Mouse (Mus musculus) hindbrain, postnatal 0 days (tissue): ENCODE measurements around the gene Pls3. TPM values are rescaled to one million over a fixed set of nuclear protein-coding genes. Genes with fewer than 3 reads are reported as not detected.

Source experiments
- ATAC-seq: fragments of 200-750 bp; cut with Nextera tagmentation; 2 replicates; pipeline ENCODE4 v1.8.0; 2017; ENCODE audit warnings: mild to moderate bottlenecking, moderate TSS enrichment, moderate library complexity
- DNase-seq: peaks from one replicate; pipeline ENCODE4 v3.0.0-alpha.2; 2015; ENCODE audit warnings: low spot score
- H3K27ac ChIP-seq: fragments of 300-500 bp; sonication (generic); 2 replicates; pipeline ENCODE4 v1.5.1; 2014; ENCODE audit warnings: mild to moderate bottlenecking
- H3K27me3 ChIP-seq: fragments of 300-500 bp; sonication (generic); 2 replicates; pipeline ENCODE4 v1.6.1; 2014; ENCODE audit warnings: low read length, mixed read lengths; ENCODE audit not compliant: insufficient read depth
- H3K36me3 ChIP-seq: fragments of 300-500 bp; sonication (generic); 2 replicates; pipeline ENCODE4 v1.6.1; 2014; ENCODE audit warnings: low read length, mixed read lengths; ENCODE audit not compliant: insufficient read depth
- H3K4me1 ChIP-seq: fragments of 300-500 bp; sonication (generic); 2 replicates; pipeline ENCODE4 v1.6.1; 2014; ENCODE audit warnings: antibody characterized with exemption, low read length, mixed read lengths; ENCODE audit not compliant: insufficient read depth
- H3K4me2 ChIP-seq: fragments of 300-500 bp; sonication (generic); 2 replicates; pipeline ENCODE4 v1.6.1; 2014; ENCODE audit warnings: low read depth, mild to moderate bottlenecking, low read length, moderate library complexity, mixed read lengths
- H3K4me3 ChIP-seq: fragments of 300-500 bp; sonication (generic); 2 replicates; pipeline ENCODE4 v1.5.1; 2014; ENCODE audit warnings: low read length
- H3K9ac ChIP-seq: fragments of 300-500 bp; sonication (generic); replicated peaks from 2 replicates; pipeline ENCODE4 v1.6.1; 2014; ENCODE audit warnings: mild to moderate bottlenecking, low read length, moderate library complexity, mixed read lengths
- H3K9me3 ChIP-seq: fragments of 300-500 bp; sonication (generic); 2 replicates; pipeline ENCODE4 v1.6.1; 2016; ENCODE audit warnings: low read length, mixed read lengths
- CTCF ChIP-seq: IDR thresholded peaks from 2 replicates; pipeline ENCODE4 v1.5.1; 2016; ENCODE audit warnings: antibody characterized with exemption, control low read depth, low read depth
- WGBS: fragments of 180-500 bp; shearing (Covaris S2); extraction: QIAGEN DNeasy Blood & Tissue Kit; methylation state at CpG from one replicate; pipeline ENCODE4 v1.1.7; 2014; 5-methylcytosine and 5-hydroxymethylcytosine counted together
- polyA plus RNA-seq: library from polyadenylated mRNA; unstranded; fragments of >200 nt; fragmentation: Nextera tagmentation; extraction: Ambion mirVana; gene quantifications from 2 replicates; pipeline ENCODE4 v1.2.1, GENCODE M21; 2015
- total RNA-seq: library from RNA; depleted of rRNA; stranded (reverse); fragments of >200 nt; gene quantifications from 2 replicates; pipeline ENCODE4 v1.2.3, GENCODE M21; 2014

Pls3 gene
- total and polyA plus RNA-seq, 2 experiments from 2014 or later = 18.7 to 41.8 TPM

- no peaks in the 10 kb centered on the region for H3K27me3 ChIP-seq
- H3K9me3 ChIP-seq = no peaks in the 10 kb centered on the region
- no peak overlapping the region for H3K9ac ChIP-seq
- H3K36me3 ChIP-seq = no peaks in the 10 kb centered on the region
- no peaks in the 10 kb centered on the region for H3K4me1 ChIP-seq
- no peak for DNase-seq
- no peak overlapping the region for H3K4me2 ChIP-seq
- WGBS = 91% methylated on average over 3 of the region's 3 CpGs
- no peak for ATAC-seq
- no peak overlapping the region for H3K27ac ChIP-seq
- no peak for TF ChIP-seq CTCF
- no peak overlapping the region for H3K4me3 ChIP-seq
Measured at GRCm38 (mm10) chrX:75861715-75862114, 13.3 kb downstream of the Pls3 start.

GRCm38 (mm10) chrX:75854294-75854693 is 20.7 kb downstream of the Pls3 start:
- H3K27ac ChIP-seq = no peak overlapping the region
- no peaks in the 10 kb centered on the region for H3K27me3 ChIP-seq
- H3K4me2 ChIP-seq = no peak overlapping the region
- H3K4me3 ChIP-seq = no peak overlapping the region
- H3K9ac ChIP-seq = no peak overlapping the region
- H3K9me3 ChIP-seq = no peaks in the 10 kb centered on the region
- no peaks in the 10 kb centered on the region for H3K36me3 ChIP-seq
- no peak for TF ChIP-seq CTCF
- DNase-seq = no peak
- no peaks in the 10 kb centered on the region for H3K4me1 ChIP-seq
- 91% methylated on average over 3 of the region's 3 CpGs for WGBS
- ATAC-seq = no peak

GRCm38 (mm10) chrX:75844290-75844689 is 30.7 kb downstream of the Pls3 start:
- Histone ChIP-seq H3K27ac (no peak overlapping the region), H3K4me3 (no peak overlapping the region)
- WGBS = 77% methylated on average over 4 of the region's 4 CpGs

GRCm38 (mm10) chrX:75842835-75843234 is 32.1 kb downstream of the Pls3 start:
- 73% methylated on average over 9 of the region's 9 CpGs for whole genome bisulfite sequencing
- no peaks in the 10 kb centered on the region for H3K36me3 ChIP-seq
- H3K9me3 ChIP-seq = no peaks in the 10 kb centered on the region
- no peaks in the 10 kb centered on the region for H3K4me1 ChIP-seq
- no peak overlapping the region for H3K4me2 ChIP-seq
- no peak for TF ChIP-seq CTCF
- no peak overlapping the region for H3K27ac ChIP-seq
- ATAC-seq (no peak), DNase-seq (no peak)
- no peak overlapping the region for H3K9ac ChIP-seq
- no peak overlapping the region for H3K4me3 ChIP-seq
- H3K27me3 ChIP-seq = no peaks in the 10 kb centered on the region

More at GRCm38 (mm10) chrX:75844290-75844689, 30.7 kb downstream of the Pls3 start:
- H3K9ac ChIP-seq = no peak overlapping the region
- no peaks in the 10 kb centered on the region for H3K4me1 ChIP-seq
- no peaks in the 10 kb centered on the region for H3K9me3 ChIP-seq
- no peak overlapping the region for H3K4me2 ChIP-seq
- no peak for ATAC-seq
- no peaks in the 10 kb centered on the region for H3K27me3 ChIP-seq
- DNase-seq = no peak
- no peaks in the 10 kb centered on the region for H3K36me3 ChIP-seq
- TF ChIP-seq CTCF = no peak

GRCm38 (mm10) chrX:75842120-75842519 is 32.9 kb downstream of the Pls3 start:
- ATAC-seq (no peak), DNase-seq (no peak)
- Histone ChIP-seq H3K4me3 (no peak overlapping the region), H3K27me3 (no peaks in the 10 kb centered on the region), H3K4me2 (no peak overlapping the region), H3K9ac (no peak overlapping the region), H3K27ac (no peak overlapping the region), H3K4me1 (no peaks in the 10 kb centered on the region), H3K9me3 (no peaks in the 10 kb centered on the region), H3K36me3 (no peaks in the 10 kb centered on the region)
- TF ChIP-seq CTCF = no peak
- WGBS = 74% methylated on average over 2 of the region's 2 CpGs

GRCm38 (mm10) chrX:75840263-75840662 is 34.7 kb downstream of the Pls3 start:
- ATAC-seq = no peak
- DNase-seq = no peak
- Histone ChIP-seq H3K27ac (no peak overlapping the region), H3K9ac (no peak overlapping the region), H3K27me3 (no peaks in the 10 kb centered on the region), H3K36me3 (no peaks in the 10 kb centered on the region), H3K9me3 (no peaks in the 10 kb centered on the region), H3K4me2 (no peak overlapping the region), H3K4me3 (no peak overlapping the region), H3K4me1 (no peaks in the 10 kb centered on the region)
- WGBS = 82% methylated on average over 4 of the region's 4 CpGs
- TF ChIP-seq CTCF = no peak

- DNase-seq (no peak), ATAC-seq (no peak)
- 52% methylated on average over 2 of the region's 2 CpGs for WGBS
- Histone ChIP-seq H3K9ac (no peak overlapping the region), H3K27me3 (no peaks in the 10 kb centered on the region), H3K27ac (no peak overlapping the region), H3K4me1 (no peaks in the 10 kb centered on the region), H3K4me2 (no peak overlapping the region), H3K9me3 (no peaks in the 10 kb centered on the region), H3K4me3 (no peak overlapping the region), H3K36me3 (no peaks in the 10 kb centered on the region)
- no peak for TF ChIP-seq CTCF
Measured at GRCm38 (mm10) chrX:75834836-75835235, 40.1 kb downstream of the Pls3 start.

GRCm38 (mm10) chrX:75834286-75834685 is 40.7 kb downstream of the Pls3 start:
- Histone ChIP-seq H3K4me1 (no peaks in the 10 kb centered on the region), H3K27ac (no peak overlapping the region), H3K9ac (no peak overlapping the region), H3K36me3 (no peaks in the 10 kb centered on the region), H3K4me2 (no peak overlapping the region), H3K4me3 (no peak overlapping the region), H3K27me3 (no peaks in the 10 kb centered on the region), H3K9me3 (no peaks in the 10 kb centered on the region)
- TF ChIP-seq CTCF = no peak
- DNase-seq (no peak), ATAC-seq (no peak)
- 87% methylated on average over 2 of the region's 2 CpGs for WGBS
